Mouse (Mus musculus): ENCODE measurements around the gene Epb42.

DNA sequence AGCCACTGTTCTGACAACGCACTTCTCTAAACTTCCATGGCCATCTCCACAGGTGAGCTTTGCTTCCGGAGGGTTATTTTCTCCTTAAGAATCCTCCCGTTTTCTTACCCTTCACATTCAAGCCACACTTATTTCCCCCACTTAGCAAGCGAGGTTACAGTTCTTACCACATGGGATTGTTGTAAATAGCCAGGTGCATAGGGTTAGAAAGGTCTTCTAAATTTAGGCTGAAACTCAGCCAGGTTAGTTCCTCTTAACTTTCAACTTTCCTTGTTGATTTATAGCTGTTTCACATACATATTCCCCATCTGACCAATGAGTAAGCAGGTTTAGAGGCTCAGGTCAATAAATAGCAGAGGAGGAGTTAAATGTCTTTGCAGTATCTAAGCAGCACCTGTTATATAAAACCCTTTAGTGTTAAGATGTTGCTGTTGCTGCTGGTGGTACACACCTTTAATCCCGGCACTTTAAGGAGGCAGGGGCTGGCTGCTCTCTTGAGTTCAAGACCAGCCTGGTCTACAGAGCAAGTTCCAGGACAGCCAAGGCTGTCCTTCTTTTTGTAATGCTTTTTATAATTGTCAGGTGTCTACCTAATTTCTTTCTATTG, 27.7 kb downstream of the Epb42 start:
- TF ChIP-seq GATA1 (IDR thresholded peaks at IDR 0.05; ENCODE audit: low read length) (no peak), TAL1 (IDR thresholded peaks at IDR 0.05; ENCODE audit: low read length) (no peak)
